Mouse (Mus musculus): ENCODE measurements around the gene Gadd45a.
"Not testable (repeated sequence)": the region's sequence is repeated elsewhere in the genome, so short reads cannot be mapped to it uniquely, and the experiment has no call there.

Gene Gadd45a

DNA sequence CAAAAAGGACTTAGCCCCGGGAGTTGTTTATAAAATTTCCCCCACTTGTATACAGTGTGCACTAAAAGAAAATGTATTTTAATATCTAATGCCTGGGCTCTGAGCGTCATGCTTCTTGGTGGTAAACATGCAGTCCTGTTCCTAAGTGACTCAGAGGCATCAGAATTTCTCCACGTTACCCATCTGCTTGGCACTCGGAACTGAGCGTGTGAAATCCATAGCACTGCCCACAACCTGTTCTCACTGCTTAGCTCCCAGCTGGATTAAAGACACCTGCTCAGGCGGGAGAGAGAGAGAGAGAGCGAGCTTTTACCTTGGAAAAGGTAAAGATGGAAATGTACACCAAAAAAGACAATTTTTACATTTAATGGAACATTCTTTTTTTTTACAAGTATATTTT, 18.3 kb downstream of the Gadd45a start:
- DNase-seq (ENCODE audit: low spot score): not testable (repeated sequence)

DNA sequence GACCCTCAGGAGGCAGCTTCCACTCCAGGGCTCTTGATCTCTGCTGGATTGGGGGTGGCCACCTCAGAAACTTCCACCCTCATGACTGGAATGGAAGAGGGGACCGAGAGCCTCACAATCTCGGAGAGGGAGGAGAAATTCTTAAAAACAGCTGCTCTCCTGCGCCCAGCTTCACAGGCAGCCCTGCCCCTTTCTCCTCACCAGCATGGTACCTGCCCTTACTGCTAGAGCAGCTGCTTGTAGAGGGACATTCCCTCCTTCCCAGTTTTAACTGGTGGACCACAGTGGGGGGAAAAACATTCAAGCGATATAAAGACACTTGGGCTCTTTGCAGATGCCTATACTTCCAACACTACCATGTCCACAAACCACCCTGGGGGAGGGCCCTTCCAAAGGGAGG, 18.9 kb downstream of the Gadd45a start:
- DNase-seq (ENCODE audit: low spot score): no peak

DNA sequence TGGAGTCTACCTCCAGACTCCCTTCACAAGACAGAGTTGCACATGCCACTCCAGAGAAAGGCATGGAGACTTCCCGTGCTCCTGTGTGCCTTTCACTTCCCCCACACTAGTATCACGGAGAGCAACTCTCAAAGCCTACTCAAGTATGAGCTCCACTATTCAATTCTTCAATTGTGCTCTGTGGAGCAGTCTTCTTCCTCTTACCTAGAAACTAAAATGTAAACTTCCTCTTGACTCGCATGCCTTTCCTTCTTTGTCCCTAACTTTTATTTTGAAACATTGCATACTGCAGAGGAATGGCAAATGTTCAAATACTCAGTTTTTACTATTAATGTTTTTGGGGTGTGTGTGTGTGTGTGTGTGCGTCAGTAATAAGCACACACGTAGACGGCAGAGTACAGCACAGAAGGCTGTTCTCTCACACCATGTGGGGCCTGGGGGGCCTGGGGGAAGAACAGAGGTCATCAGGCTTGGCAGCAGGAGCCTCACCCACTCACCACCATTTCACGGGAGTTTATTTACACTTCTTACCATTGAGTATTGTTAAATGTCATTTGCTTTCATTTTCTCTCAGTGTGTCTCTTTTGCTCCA, 20.6 kb downstream of the Gadd45a start:
- DNase-seq (ENCODE audit: low spot score): no peak

- DNase-seq (ENCODE audit: low spot score): no peak
Observed at GRCm38 (mm10) chr6:67015739-67016519, 21.3 kb downstream of the Gadd45a start.

GRCm38 (mm10) chr6:67014679-67015075, 22.6 kb downstream of the Gadd45a start:
- no peak for DNase-seq (ENCODE audit: low spot score)

- no peak for DNase-seq (ENCODE audit: low spot score)
Observed at GRCm38 (mm10) chr6:67013949-67014678, 23.1 kb downstream of the Gadd45a start.

DNA sequence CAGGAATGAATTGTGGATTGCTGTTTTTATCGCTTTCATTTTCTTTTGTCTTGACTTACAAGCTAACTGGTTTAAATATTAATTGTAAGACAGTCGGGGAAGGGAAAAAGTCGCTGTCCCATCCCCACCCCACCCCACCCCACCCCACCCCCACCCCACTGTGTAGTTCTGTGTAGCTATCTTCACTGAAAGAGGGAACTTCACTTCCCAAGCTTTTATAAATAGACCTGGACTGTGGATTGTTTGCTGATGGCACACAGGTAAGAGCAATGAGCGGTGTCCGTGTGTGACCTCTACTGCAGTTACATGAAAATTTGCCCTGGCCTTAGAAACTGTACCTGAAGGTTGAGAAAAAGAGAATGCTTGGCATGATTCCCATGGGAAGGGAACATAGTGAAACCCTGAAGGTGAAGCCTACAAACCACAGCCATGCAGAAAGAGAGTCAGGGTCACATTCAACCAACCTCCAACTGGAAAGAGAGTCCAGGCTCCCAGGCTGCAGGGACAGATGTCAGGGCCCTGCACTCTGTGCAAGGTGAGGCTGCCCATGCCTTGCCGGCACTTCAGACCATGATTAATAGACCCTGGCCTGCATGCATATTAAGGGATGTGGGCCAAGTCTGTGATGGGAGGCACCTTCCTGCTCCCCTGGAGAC, 23.8 kb downstream of the Gadd45a start:
- DNase-seq (ENCODE audit: low spot score): no peak

GRCm38 (mm10) chr6:67011217-67011518, 26.1 kb downstream of the Gadd45a start:
- DNase-seq (ENCODE audit: low spot score): no peak

DNA sequence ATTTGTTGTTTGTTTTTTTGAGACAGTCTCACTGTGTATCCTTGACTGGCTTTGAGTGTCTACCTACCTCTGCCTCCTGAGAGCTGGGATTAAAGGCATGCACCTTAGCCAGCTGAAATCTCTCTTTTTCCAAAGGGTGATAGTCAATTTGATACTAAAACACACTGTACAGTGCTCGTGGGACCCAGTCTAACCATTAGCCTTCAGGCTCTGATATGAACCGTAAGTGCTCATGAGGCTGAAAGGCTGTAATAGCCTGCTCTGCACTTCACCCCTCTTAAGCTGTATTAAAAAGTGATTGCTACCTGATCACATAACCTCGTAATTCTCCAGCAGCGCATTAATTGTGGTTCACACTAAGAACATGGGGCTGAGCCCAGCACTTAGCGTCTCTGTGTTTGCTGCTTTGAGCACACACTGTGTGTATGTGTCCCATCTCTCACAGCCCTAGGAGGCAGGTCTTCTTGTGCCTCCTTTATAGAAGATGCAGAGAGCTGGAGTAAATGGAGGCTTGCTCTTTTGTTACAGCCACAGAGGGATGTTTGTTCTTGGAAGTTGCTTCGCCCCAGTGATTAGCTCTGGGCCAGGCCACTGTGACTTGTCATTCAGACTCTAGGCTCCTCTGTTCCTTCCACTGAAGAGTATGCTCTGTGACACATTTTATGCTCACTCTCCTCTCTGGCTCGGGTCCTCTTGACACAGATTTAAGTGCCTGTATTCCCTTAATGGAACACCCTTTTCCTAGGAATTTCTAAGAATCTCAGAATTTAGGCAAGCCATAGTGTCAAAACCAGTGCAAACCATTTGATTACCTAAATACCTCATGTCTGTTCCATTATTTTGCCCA, 26.7 kb downstream of the Gadd45a start:
- DNase-seq (ENCODE audit: low spot score): no peak

- no peak for DNase-seq (ENCODE audit: low spot score)
Observed at GRCm38 (mm10) chr6:67009888-67010287, 27.4 kb downstream of the Gadd45a start.

GRCm38 (mm10) chr6:66999800-67000199, 37.5 kb downstream of the Gadd45a start:
- DNase-seq (ENCODE audit: low spot score): no peak

- no peak for DNase-seq (ENCODE audit: low spot score)
Observed at GRCm38 (mm10) chr6:66998645-66999044, 38.6 kb downstream of the Gadd45a start.

GRCm38 (mm10) chr6:66996257-66996656, 41.0 kb downstream of the Gadd45a start:
- no peak for DNase-seq (ENCODE audit: low spot score)

DNA sequence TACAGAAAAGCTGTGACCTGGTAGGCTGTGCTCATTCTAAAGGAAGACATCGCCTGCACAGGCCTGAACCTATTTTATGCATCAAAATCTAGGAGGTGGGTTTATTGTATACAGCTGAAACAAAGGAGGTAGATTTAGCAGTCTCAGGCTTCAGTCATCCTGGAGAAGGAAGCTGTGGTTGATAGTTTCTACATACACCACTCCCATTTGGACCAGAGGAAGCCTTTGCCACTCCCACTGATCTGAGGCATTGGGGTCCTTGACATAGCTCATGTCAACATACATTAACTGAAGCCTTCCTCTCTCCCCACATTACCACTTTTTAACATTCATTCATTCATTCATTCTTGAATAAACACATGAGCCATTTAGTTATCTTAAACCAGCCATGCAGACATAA, 41.4 kb downstream of the Gadd45a start:
- no peak for DNase-seq (ENCODE audit: low spot score)

DNA sequence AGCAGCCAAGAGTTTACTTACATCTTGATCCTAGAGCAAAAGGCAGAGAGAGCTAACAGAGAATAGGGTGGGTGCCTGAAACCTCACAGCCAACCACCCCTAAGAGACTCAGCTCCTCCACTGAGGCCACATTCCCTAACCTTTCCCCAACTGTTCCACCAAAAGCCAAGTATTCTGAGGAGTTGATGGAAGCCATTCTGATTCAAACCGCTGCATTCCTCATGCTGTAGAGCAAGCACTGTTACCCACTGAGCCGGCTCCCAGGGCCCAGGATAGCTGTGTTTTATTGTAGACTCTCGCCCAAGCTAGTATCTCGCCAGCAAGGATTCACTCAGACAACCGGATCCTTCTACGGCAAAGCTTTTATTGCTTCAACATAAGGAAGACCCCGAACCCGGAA, 42.3 kb downstream of the Gadd45a start:
- DNase-seq (ENCODE audit: low spot score): no peak

GRCm38 (mm10) chr6:66992786-66993185, 44.5 kb downstream of the Gadd45a start:
- DNase-seq (ENCODE audit: low spot score): no peak

DNA sequence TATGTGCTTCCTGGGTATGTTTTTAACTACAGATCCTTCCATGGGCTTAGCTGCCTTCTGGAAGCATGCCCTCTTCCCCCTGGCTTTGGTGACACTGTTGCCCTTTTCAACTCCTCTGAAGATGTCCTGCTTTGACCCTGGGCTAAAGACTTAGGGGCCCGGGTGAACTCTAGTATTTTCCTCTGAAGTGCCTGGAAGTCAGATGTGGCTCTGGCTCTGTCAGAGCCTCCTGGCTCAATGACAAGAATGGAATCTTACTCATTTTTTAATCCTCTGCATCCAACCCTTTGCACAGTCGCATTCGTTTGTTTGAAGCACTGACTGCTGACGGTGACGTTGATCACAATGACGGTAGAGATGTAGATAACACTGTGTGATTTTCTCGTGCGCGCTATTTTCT, 45.0 kb downstream of the Gadd45a start:
- no peak for DNase-seq (ENCODE audit: low spot score)

DNA sequence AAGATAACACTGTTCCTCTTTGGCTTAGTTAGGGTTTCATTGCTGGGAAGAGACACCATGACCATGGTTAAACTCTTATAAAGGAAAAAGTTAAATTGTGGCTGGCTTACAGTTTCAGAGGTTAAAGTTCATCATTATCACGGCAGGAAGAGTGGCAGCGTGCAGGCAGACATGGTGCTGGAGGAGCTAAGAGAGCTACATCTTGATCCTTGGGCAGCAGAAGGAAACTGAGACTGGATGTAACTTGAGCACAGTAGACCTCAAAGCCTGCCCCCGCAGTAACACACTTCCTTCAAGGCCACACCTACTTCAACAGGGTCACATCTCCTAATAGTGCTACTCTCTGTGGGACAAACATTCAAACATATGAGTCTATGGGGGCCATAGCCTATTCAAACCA, 47.7 kb downstream of the Gadd45a start:
- no peak for DNase-seq (ENCODE audit: low spot score)

DNA sequence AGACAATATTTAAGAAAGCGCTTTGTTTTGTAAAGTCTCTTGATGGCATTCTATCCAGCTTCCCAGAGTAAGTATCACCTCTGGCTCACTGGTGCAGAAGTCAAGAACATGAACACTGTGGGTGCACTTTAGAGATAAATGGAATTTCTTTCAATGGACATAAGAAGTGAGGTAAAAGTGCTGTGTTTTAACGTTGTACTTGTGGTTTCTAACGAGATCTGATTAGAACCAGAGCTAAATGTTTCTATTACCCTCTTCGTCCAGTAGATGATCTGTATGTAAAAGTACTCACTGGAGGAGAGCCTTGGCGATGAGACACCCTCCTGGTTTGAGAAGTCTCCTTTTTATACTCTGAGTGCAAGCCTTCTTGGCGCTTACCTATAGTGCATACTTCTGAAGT, 48.2 kb downstream of the Gadd45a start:
- DNase-seq (ENCODE audit: low spot score): no peak

GRCm38 (mm10) chr6:66988363-66988762, 48.9 kb downstream of the Gadd45a start:
- no peak for DNase-seq (ENCODE audit: low spot score)

- DNase-seq (ENCODE audit: low spot score): no peak
Observed at GRCm38 (mm10) chr6:66987643-66988042, 49.6 kb downstream of the Gadd45a start.

GRCm38 (mm10) chr6:66986063-66986462, 51.2 kb downstream of the Gadd45a start:
- DNase-seq (ENCODE audit: low spot score): no peak

All from ovary, postnatal 36 days (tissue).